Mouse (Mus musculus): Measurements from ENCODE around the gene Nfkbid. TPM values are rescaled to one million over a fixed set of nuclear protein-coding genes. Genes with fewer than 3 reads are reported as not detected.

Gene Nfkbid
- 1.7 and 2.3 TPM in 2 replicates for polyA plus RNA-seq (2015; fragmentation: Nextera tagmentation; extraction: Ambion mirVana)

DNA sequence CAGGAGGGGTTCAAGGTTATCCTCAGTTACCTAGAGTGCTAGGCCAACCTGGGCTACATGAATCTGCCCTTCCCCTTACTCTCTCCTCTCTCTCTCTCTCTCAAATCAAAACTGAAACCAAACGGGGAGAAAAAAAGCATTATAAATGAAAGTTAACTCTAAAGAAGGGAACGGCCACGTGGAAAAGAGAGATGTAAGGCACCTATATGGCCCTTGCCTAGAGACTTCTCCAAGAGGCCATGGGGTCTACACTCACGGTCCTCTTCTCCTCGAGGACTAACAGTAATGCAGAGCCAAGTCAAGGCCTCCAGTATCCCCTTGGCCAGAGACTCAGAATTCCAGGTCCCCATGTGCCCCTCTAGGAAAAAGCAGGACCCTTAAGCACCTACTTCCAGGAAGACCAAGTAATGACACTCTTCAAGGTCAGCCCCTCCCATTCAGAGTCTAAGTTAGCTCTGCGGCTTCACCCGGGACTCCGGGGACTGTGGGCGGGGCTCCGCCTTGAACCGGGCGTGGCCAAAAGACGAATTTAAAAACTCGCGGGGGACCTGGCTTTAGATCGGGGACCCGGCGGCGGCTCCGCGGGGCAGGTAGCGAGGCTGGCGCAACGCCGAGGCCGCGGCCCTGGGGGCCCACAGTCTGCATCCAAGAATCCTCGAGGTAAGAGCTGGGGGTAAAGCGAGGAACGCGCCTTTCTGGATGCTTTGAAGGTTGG, at the start of gene Nfkbid:
Gene Nfkbid (plus strand): TSS at position 558 of the 715 bp plus-strand sequence.
- peak within 1 kb of the TSS; percentile 59 for H3K9ac ChIP-seq (replicated peaks)
- peaks cover 20% of the 10 kb centered on the region for H3K36me3 ChIP-seq (replicated peaks; ENCODE audit: insufficient read depth, low read length)
- peak within 1 kb of the TSS; percentile 90 for H3K4me2 ChIP-seq (ENCODE audit: low read depth, low read length)
- DNase-seq (peak; percentile 81), ATAC-seq (peak; percentile 37; the same call in 1 of the 2 replicates)
- peak within 1 kb of the TSS; percentile 91 for H3K27ac ChIP-seq (ENCODE audit: low read depth)
- TF ChIP-seq EP300 (IDR thresholded peaks at IDR 0.05; ENCODE audit: low read depth) (no peak), CTCF (IDR thresholded peaks at IDR 0.05; ENCODE audit: low read depth) (no peak)
- no peaks in the 10 kb centered on the region for H3K27me3 ChIP-seq (ENCODE audit: insufficient read depth, low read length)
- 5% methylated on average over 31 of the region's 31 CpGs for WGBS (ENCODE audit: insufficient replicate concordance)
- no peaks in the 10 kb centered on the region for H3K9me3 ChIP-seq (ENCODE audit: low read length)
- H3K4me1 ChIP-seq (ENCODE audit: insufficient read depth), result peaks cover 23% of the 10 kb centered on the region
- peak within 1 kb of the TSS; percentile 65 for H3K4me3 ChIP-seq (ENCODE audit: low read depth, low read length)

DNA sequence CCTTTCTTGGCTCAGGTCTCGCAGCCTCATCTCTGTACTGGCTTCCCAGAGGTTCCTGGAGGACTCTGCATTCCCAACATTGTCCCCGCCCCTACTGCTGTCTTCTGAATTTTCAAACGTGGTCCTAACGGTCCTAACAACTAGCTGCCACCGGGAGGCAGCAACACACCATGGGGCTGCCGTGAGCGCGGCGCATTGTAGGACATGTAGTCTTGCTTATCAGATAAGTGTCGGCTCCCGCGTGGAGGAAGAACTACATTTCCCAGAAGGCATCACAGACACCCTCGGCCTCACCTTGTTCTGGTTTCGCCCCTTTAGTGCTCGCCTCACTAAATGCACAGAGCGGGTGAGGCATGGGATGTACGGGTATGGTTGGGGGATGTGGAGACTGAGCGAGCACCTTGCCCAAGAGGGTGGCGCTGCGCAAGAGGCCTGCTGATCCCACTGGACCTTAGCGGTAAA, 48.0 kb upstream of the Nfkbid start:
- H3K4me1 ChIP-seq (ENCODE audit: insufficient read depth), result no peaks in the 10 kb centered on the region
- WGBS (ENCODE audit: insufficient replicate concordance), result under 1% methylated on average over 21 of the region's 21 CpGs
- H3K27ac ChIP-seq (ENCODE audit: low read depth), result no peak overlapping the region
- no peaks in the 10 kb centered on the region for H3K36me3 ChIP-seq (replicated peaks; ENCODE audit: insufficient read depth, low read length)
- peak overlapping the region; percentile 69 for H3K4me2 ChIP-seq (ENCODE audit: low read depth, low read length)
- H3K9me3 ChIP-seq (ENCODE audit: low read length), result no peaks in the 10 kb centered on the region
- H3K9ac ChIP-seq (replicated peaks), result 0 out of 2 replicates have a peak overlapping the region, but pooled peaks have one; percentile 32
- H3K27me3 ChIP-seq (ENCODE audit: insufficient read depth, low read length), result no peaks in the 10 kb centered on the region
- ATAC-seq (peak; percentile 100), DNase-seq (peak; percentile 89)
- TF ChIP-seq EP300 (IDR thresholded peaks at IDR 0.05; ENCODE audit: low read depth) (no peak), CTCF (IDR thresholded peaks at IDR 0.05; ENCODE audit: low read depth) (peak; percentile 99)
- H3K4me3 ChIP-seq (ENCODE audit: low read depth, low read length), result peak overlapping the region; percentile 43

DNA sequence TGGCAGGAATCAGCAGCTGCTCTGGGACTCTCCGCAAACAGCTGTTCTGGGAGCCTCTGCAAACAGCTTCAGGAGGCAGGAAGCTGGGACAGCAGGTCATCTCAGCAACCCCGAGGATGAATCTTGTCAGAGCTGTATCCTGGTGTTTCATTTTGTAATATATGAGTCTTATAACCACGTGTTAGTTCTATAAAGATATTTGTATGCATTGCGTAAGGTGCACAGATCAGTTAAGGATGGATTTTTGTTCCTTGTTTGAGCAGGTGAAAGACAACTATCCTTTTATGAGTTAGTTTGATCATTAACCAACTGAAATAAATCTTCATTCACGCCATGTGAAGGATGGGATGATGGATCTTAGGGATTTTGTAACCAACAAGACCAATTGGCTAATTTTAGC, 41.5 kb upstream of the Nfkbid start:
- no peak overlapping the region for H3K4me2 ChIP-seq (ENCODE audit: low read depth, low read length)
- no peaks in the 10 kb centered on the region for H3K36me3 ChIP-seq (replicated peaks; ENCODE audit: insufficient read depth, low read length)
- no peak for DNase-seq
- no peaks in the 10 kb centered on the region for H3K27me3 ChIP-seq (ENCODE audit: insufficient read depth, low read length)
- ATAC-seq, result no peak
- H3K9ac ChIP-seq (replicated peaks), result no peak overlapping the region
- no peak overlapping the region for H3K4me3 ChIP-seq (ENCODE audit: low read depth, low read length)
- H3K27ac ChIP-seq (ENCODE audit: low read depth), result no peak overlapping the region
- 52% methylated on average over 5 of the region's 5 CpGs for WGBS (ENCODE audit: insufficient replicate concordance)
- TF ChIP-seq CTCF (IDR thresholded peaks at IDR 0.05; ENCODE audit: low read depth) (no peak), EP300 (IDR thresholded peaks at IDR 0.05; ENCODE audit: low read depth) (no peak)
- no peaks in the 10 kb centered on the region for H3K9me3 ChIP-seq (ENCODE audit: low read length)
- H3K4me1 ChIP-seq (ENCODE audit: insufficient read depth), result no peaks in the 10 kb centered on the region

DNA sequence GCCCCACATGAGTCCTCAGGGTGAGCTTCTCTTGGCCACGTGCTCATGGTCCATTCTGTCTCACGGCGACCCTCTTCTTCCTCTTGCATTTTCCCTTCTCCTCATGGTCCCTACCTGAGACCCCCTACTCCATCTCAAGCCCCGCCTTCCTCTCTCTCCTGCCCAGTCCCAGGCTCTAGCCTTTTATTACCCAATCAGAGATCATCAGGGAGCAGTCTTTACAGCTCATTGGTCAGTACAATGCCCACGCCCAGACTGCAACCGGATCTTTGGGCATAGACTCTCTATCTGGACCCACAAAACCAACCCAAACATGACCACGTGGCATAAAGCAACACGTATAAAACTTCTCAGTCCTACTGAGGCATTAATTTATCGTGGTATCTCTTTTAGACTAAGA, 37.4 kb upstream of the Nfkbid start:
- no peak for ATAC-seq
- Histone ChIP-seq H3K9ac (replicated peaks) (no peak overlapping the region), H3K9me3 (ENCODE audit: low read length) (no peaks in the 10 kb centered on the region), H3K36me3 (replicated peaks; ENCODE audit: insufficient read depth, low read length) (no peaks in the 10 kb centered on the region), H3K27ac (ENCODE audit: low read depth) (no peak overlapping the region), H3K4me1 (ENCODE audit: insufficient read depth) (no peaks in the 10 kb centered on the region), H3K4me3 (ENCODE audit: low read depth, low read length) (no peak overlapping the region), H3K4me2 (ENCODE audit: low read depth, low read length) (no peak overlapping the region), H3K27me3 (ENCODE audit: insufficient read depth, low read length) (no peaks in the 10 kb centered on the region)
- DNase-seq, result no peak
- TF ChIP-seq EP300 (IDR thresholded peaks at IDR 0.05; ENCODE audit: low read depth) (no peak), CTCF (IDR thresholded peaks at IDR 0.05; ENCODE audit: low read depth) (no peak)
- WGBS (ENCODE audit: insufficient replicate concordance), result 68% methylated on average over 9 of the region's 9 CpGs

DNA sequence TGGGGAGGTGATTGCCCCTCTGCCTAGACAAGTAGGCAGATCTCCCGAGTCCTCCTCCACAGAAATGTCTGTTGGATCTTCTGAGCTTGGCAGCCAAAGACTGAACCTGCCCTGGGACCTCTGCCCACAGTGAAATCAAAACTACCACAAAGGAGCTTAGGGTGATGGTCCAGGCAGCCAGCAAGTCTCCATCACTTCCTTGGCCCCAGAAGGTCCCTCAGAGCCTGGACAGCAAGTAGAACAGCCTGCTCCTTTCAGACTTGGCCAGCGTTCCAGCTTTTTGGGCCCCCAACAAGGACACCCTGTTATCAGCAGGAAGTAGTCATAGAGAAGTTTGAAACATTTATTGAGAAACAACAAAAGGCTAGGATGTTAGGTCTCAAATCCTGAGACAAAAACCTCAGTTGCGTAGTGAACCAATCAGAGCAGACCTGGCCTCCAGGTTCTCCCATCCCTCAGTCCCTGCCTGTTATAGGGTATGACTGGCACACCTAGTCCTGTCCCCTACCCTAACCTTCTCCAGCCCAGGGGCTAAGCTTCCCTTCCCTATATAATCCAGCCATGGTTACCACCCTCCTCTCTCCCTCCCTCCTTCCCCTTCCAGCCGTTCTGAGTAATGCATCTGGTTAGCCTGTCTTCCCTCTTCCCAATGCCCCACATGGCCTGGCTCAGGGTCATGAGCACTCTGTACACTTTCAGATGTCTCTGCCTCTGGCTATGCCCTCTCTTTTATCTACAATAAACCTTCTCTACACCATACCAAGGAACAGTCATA, 28.6 kb upstream of the Nfkbid start:
- TF ChIP-seq EP300 (IDR thresholded peaks at IDR 0.05; ENCODE audit: low read depth) (no peak), CTCF (IDR thresholded peaks at IDR 0.05; ENCODE audit: low read depth) (no peak)
- H3K4me3 ChIP-seq (ENCODE audit: low read depth, low read length), result no peak overlapping the region
- DNase-seq (no peak), ATAC-seq (no peak)
- peaks cover 7% of the 10 kb centered on the region for H3K4me1 ChIP-seq (ENCODE audit: insufficient read depth)
- 62% methylated on average over 4 of the region's 4 CpGs for WGBS (ENCODE audit: insufficient replicate concordance)
- no peak overlapping the region for H3K9ac ChIP-seq (replicated peaks)
- H3K27ac ChIP-seq (ENCODE audit: low read depth), result peak overlapping the region; percentile 83
- no peaks in the 10 kb centered on the region for H3K36me3 ChIP-seq (replicated peaks; ENCODE audit: insufficient read depth, low read length)
- no peaks in the 10 kb centered on the region for H3K27me3 ChIP-seq (ENCODE audit: insufficient read depth, low read length)
- H3K4me2 ChIP-seq (ENCODE audit: low read depth, low read length), result peak overlapping the region; percentile 11; the same call in 1 of the 2 replicates
- no peaks in the 10 kb centered on the region for H3K9me3 ChIP-seq (ENCODE audit: low read length)

DNA sequence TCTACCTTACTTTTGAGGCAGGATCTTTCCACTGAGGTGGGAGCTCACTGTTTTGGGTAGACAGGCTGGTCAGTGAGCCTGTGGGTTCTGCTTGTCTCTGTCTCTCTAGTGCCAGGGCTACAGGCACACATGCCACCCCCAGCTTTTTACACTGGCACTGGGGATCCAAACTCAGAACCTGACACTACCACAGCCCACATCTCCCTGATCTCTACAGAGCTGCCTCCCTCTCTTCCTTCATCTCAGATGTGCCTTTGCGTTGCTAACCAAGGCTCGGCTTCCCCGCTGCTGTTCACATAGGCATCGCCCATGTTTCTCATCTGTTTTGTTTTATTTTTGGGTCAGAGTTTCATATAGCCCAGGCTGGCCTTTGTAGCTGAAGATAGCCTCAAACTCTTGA, 27.9 kb upstream of the Nfkbid start:
- TF ChIP-seq CTCF (IDR thresholded peaks at IDR 0.05; ENCODE audit: low read depth) (no peak), EP300 (IDR thresholded peaks at IDR 0.05; ENCODE audit: low read depth) (no peak)
- Histone ChIP-seq H3K9ac (replicated peaks) (0 out of 2 replicates have a peak overlapping the region, but pooled peaks have one; percentile 1), H3K4me2 (ENCODE audit: low read depth, low read length) (peak overlapping the region; percentile 11), H3K4me3 (ENCODE audit: low read depth, low read length) (no peak overlapping the region), H3K36me3 (replicated peaks; ENCODE audit: insufficient read depth, low read length) (no peaks in the 10 kb centered on the region), H3K27me3 (ENCODE audit: insufficient read depth, low read length) (no peaks in the 10 kb centered on the region), H3K27ac (ENCODE audit: low read depth) (peak overlapping the region; percentile 83), H3K9me3 (ENCODE audit: low read length) (no peaks in the 10 kb centered on the region), H3K4me1 (ENCODE audit: insufficient read depth) (peaks cover 7% of the 10 kb centered on the region)
- 61% methylated on average over 4 of the region's 4 CpGs for WGBS (ENCODE audit: insufficient replicate concordance)
- ATAC-seq (no peak), DNase-seq (no peak)
